Mouse (Mus musculus) forebrain, postnatal 0 days (tissue): Measurements from ENCODE around the gene Slc38a4. TPM values are rescaled to one million over a fixed set of nuclear protein-coding genes. Genes with fewer than 3 reads are reported as not detected.

Experiments used
- ATAC-seq: fragments of 200-750 bp; cut with Nextera tagmentation; 2 replicates; pipeline ENCODE4 v1.8.0; 2017; ENCODE audit warnings: mild to moderate bottlenecking, moderate library complexity
- DNase-seq: peaks from one replicate; pipeline ENCODE4 v3.0.0-alpha.2; 2015
- H3K27ac ChIP-seq: fragments of 300-500 bp; sonication (generic); 2 replicates; pipeline ENCODE4 v1.5.1; 2014; ENCODE audit warnings: low read depth, mild to moderate bottlenecking, antibody characterized with exemption, low read length, moderate library complexity, mixed read lengths
- H3K27me3 ChIP-seq: fragments of 300-500 bp; sonication (generic); 2 replicates; pipeline ENCODE4 v1.6.1; 2014; ENCODE audit warnings: mild to moderate bottlenecking, low read length, mixed read lengths; ENCODE audit not compliant: insufficient read depth
- H3K36me3 ChIP-seq: fragments of 300-500 bp; sonication (generic); 2 replicates; pipeline ENCODE4 v1.6.1; 2014; ENCODE audit warnings: mild to moderate bottlenecking, moderate library complexity; ENCODE audit not compliant: insufficient read depth
- H3K4me1 ChIP-seq: fragments of 300-500 bp; sonication (generic); 2 replicates; pipeline ENCODE4 v1.6.1; 2014; ENCODE audit warnings: antibody characterized with exemption; ENCODE audit not compliant: insufficient read depth
- H3K4me2 ChIP-seq: fragments of 300-500 bp; sonication (generic); 2 replicates; pipeline ENCODE4 v1.6.1; 2014; ENCODE audit warnings: low read depth, mild to moderate bottlenecking, moderate library complexity
- H3K4me3 ChIP-seq: fragments of 300-500 bp; sonication (generic); 2 replicates; pipeline ENCODE4 v1.5.1; 2014; ENCODE audit warnings: low read depth, low read length, mixed read lengths
- H3K9ac ChIP-seq: fragments of 300-500 bp; sonication (generic); 2 replicates; pipeline ENCODE4 v1.6.1; 2014; ENCODE audit warnings: mild to moderate bottlenecking
- H3K9me3 ChIP-seq: fragments of 300-500 bp; sonication (generic); 2 replicates; pipeline ENCODE4 v1.6.1; 2016; ENCODE audit warnings: low read length
- CTCF ChIP-seq: sonication (generic); IDR thresholded peaks from 2 replicates; pipeline ENCODE4 v1.5.1; 2016; ENCODE audit warnings: antibody characterized with exemption, control low read depth, low read depth
- WGBS: fragments of 180-500 bp; shearing (Covaris S2); extraction: QIAGEN DNeasy Blood & Tissue Kit; methylation state at CpG from one replicate; pipeline ENCODE4 v1.1.7; 2014; 5-methylcytosine and 5-hydroxymethylcytosine counted together
- polyA plus RNA-seq: library from polyadenylated mRNA; unstranded; fragments of >200 nt; fragmentation: Nextera tagmentation; extraction: Ambion mirVana; gene quantifications from 2 replicates; pipeline ENCODE4 v1.2.1, GENCODE M21; 2015
- total RNA-seq: library from RNA; depleted of rRNA; stranded (reverse); fragments of >200 nt; gene quantifications from 2 replicates; pipeline ENCODE4 v1.2.3, GENCODE M21; 2014

The Slc38a4 gene
- total and polyA plus RNA-seq, 2 experiments from 2014 or later: 2.8 to 4.4 TPM

- H3K27ac ChIP-seq: no peak overlapping the region
- H3K4me1 ChIP-seq: no peaks in the 10 kb centered on the region
- TF ChIP-seq CTCF: no peak
- no peaks in the 10 kb centered on the region for H3K27me3 ChIP-seq
- H3K36me3 ChIP-seq: no peaks in the 10 kb centered on the region
- H3K9me3 ChIP-seq: no peaks in the 10 kb centered on the region
- no peak overlapping the region for H3K9ac ChIP-seq
- no peak for ATAC-seq
- no peak for DNase-seq
- 94% methylated on average over 8 of the region's 8 CpGs for WGBS
- no peak overlapping the region for H3K4me2 ChIP-seq
- no peak overlapping the region for H3K4me3 ChIP-seq
Observed at GRCm38 (mm10) chr15:97037710-97038109, 18.0 kb downstream of the Slc38a4 start.

- no peak overlapping the region for H3K4me3 ChIP-seq
- H3K27me3 ChIP-seq: no peaks in the 10 kb centered on the region
- no peak overlapping the region for H3K4me2 ChIP-seq
- H3K9ac ChIP-seq: no peak overlapping the region
- WGBS: 90% methylated on average over 6 of the region's 6 CpGs
- no peaks in the 10 kb centered on the region for H3K4me1 ChIP-seq
- DNase-seq (no peak), ATAC-seq (no peak)
- no peak overlapping the region for H3K27ac ChIP-seq
- no peak for TF ChIP-seq CTCF
- no peaks in the 10 kb centered on the region for H3K36me3 ChIP-seq
- no peaks in the 10 kb centered on the region for H3K9me3 ChIP-seq
Observed at GRCm38 (mm10) chr15:97035892-97036291, 19.9 kb downstream of the Slc38a4 start.

- WGBS: 60% methylated on average over 9 of the region's 9 CpGs
Observed at GRCm38 (mm10) chr15:97033485-97033991, 22.2 kb downstream of the Slc38a4 start.

DNA sequence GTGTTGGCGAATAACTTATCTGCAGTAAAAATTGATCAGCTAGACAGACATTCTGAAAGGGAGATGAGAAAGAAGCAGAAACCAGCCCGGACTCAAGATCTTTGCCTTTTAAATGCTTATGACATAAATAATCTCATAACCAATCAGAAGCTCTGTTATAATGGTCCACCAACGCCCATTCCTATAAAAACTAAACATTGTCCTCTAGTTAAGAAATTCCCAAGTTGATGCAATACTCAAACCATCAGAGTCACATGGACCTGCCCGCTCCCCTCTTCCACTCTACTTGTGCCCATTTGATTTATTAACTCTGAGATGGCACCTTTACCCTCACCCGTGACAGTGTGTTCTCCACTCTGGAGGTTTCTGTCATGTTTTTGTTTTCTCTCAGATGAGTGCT is 23.9 kb downstream of the Slc38a4 start:
- H3K9ac ChIP-seq: no peak overlapping the region
- ATAC-seq (no peak), DNase-seq (no peak)
- H3K27ac ChIP-seq: no peak overlapping the region
- H3K27me3 ChIP-seq: no peaks in the 10 kb centered on the region
- 94% methylated on average over 5 of the region's 5 CpGs for WGBS
- no peaks in the 10 kb centered on the region for H3K4me1 ChIP-seq
- H3K9me3 ChIP-seq: no peaks in the 10 kb centered on the region
- no peak overlapping the region for H3K4me3 ChIP-seq
- H3K4me2 ChIP-seq: no peak overlapping the region
- H3K36me3 ChIP-seq: no peaks in the 10 kb centered on the region
- TF ChIP-seq CTCF: no peak

More at GRCm38 (mm10) chr15:97033485-97033991, 22.2 kb downstream of the Slc38a4 start:
- Histone ChIP-seq H3K4me2 (no peak overlapping the region), H3K4me3 (no peak overlapping the region), H3K4me1 (no peaks in the 10 kb centered on the region), H3K27me3 (no peaks in the 10 kb centered on the region), H3K36me3 (no peaks in the 10 kb centered on the region), H3K9ac (no peak overlapping the region), H3K27ac (no peak overlapping the region), H3K9me3 (no peaks in the 10 kb centered on the region)
- TF ChIP-seq CTCF: no peak
- no peak for ATAC-seq
- DNase-seq: no peak

DNA sequence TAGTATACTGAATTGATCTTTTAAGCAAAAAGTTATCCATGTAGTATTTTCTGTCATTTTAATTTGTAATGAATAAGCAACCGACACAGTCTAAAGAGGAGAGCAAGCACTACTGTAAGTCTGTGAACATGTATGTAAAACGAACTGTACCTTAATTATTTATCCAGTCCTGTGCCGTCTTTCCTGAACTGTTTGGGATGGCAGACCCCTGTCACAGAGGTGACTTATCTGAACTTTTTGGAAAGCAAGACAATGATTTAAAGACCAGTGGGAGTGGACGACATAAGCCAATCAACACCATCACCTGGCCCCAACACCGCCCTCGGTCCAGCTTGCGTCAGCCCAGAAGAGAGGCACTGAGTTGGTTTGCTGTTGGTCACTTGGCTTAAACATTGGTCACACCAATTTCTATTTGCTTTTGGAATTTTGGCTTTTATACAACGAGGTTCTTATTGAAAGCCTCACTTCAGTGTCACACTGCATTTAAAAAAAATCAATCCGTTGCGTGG is 24.7 kb downstream of the Slc38a4 start:
- no peaks in the 10 kb centered on the region for H3K9me3 ChIP-seq
- H3K36me3 ChIP-seq: no peaks in the 10 kb centered on the region
- no peak overlapping the region for H3K4me2 ChIP-seq
- 96% methylated on average over 10 of the region's 10 CpGs for WGBS
- no peak for DNase-seq
- H3K4me1 ChIP-seq: no peaks in the 10 kb centered on the region
- no peak for ATAC-seq
- TF ChIP-seq CTCF: no peak
- H3K4me3 ChIP-seq: no peak overlapping the region
- no peaks in the 10 kb centered on the region for H3K27me3 ChIP-seq
- H3K9ac ChIP-seq: no peak overlapping the region
- no peak overlapping the region for H3K27ac ChIP-seq

DNA sequence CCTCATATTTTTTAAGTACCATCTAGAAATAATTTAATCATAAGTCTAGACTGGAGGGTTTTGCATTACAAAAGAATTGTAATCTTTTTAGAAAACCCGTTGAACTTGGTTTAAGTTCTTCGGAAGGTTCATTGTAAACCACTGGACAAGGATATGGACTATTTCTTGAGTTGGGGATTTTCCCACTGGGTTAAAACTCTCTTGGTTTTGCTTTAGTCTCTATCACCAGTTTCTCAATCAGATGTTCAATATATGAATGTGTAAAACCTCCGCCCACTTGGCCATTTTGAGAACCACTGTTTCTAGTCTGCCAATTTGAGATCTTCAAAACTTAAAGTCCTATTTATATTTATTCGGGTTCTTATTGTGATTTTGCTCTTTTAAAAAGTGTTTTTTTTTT is 25.6 kb downstream of the Slc38a4 start:
- ATAC-seq (no peak), DNase-seq (no peak)
- H3K9me3 ChIP-seq: no peaks in the 10 kb centered on the region
- H3K4me3 ChIP-seq: no peak overlapping the region
- no peaks in the 10 kb centered on the region for H3K4me1 ChIP-seq
- no peak overlapping the region for H3K4me2 ChIP-seq
- 83% methylated on average over 4 of the region's 4 CpGs for WGBS
- H3K36me3 ChIP-seq: no peaks in the 10 kb centered on the region
- no peak overlapping the region for H3K27ac ChIP-seq
- no peak for TF ChIP-seq CTCF
- no peak overlapping the region for H3K9ac ChIP-seq
- H3K27me3 ChIP-seq: no peaks in the 10 kb centered on the region

GRCm38 (mm10) chr15:97029064-97029791 is 26.5 kb downstream of the Slc38a4 start:
- TF ChIP-seq CTCF: no peak
- no peaks in the 10 kb centered on the region for H3K4me1 ChIP-seq
- whole genome bisulfite sequencing: 74% methylated on average over 9 of the region's 9 CpGs
- H3K9me3 ChIP-seq: no peaks in the 10 kb centered on the region
- no peak overlapping the region for H3K9ac ChIP-seq
- no peak for ATAC-seq
- no peak overlapping the region for H3K27ac ChIP-seq
- no peaks in the 10 kb centered on the region for H3K36me3 ChIP-seq
- H3K27me3 ChIP-seq: no peaks in the 10 kb centered on the region
- H3K4me3 ChIP-seq: no peak overlapping the region
- DNase-seq: no peak
- no peak overlapping the region for H3K4me2 ChIP-seq
